Mouse (Mus musculus): ENCODE measurements around the gene Stx11. TPM values are rescaled to one million over a fixed set of nuclear protein-coding genes. Genes with fewer than 3 reads are reported as not detected.

Stx11 gene
- total and polyA plus RNA-seq, 3 experiments, result 1.9 to 2.9 TPM; not detected in 1

- Histone ChIP-seq H3K4me3 (ENCODE audit: control insufficient read depth in 1 of 2, insufficient read depth in 1 of 2, low read depth in 2 of 2, low read length in 2 of 2) (no peak overlapping the region), H3K79me2 (ENCODE audit: control insufficient read depth, insufficient read depth, low read length, poor library complexity) (peaks cover under 1% of the 10 kb centered on the region; the same call in 1 of the 2 replicates), H3K9ac (ENCODE audit: control insufficient read depth, low read depth, low read length, poor library complexity, severe bottlenecking) (no peak overlapping the region), H3K36me3 (ENCODE audit: control insufficient read depth in 1 of 2, insufficient read depth in 2 of 2, low read length in 2 of 2) (no peaks in the 10 kb centered on the region; a peak in 1 of 4 replicates), H3K9me3 (replicated peaks; ENCODE audit: insufficient read depth, low read length) (no peaks in the 10 kb centered on the region), H3K27me3 (ENCODE audit: control insufficient read depth in 1 of 2, insufficient read depth in 2 of 2, low read length in 2 of 2) (no peaks in the 10 kb centered on the region), H3K27ac (ENCODE audit: control insufficient read depth, low read depth, low read length) (no peak overlapping the region), H3K4me1 (ENCODE audit: control insufficient read depth in 1 of 2, insufficient read depth in 2 of 2, low read length in 2 of 2) (peaks cover 3 to 5% of the 10 kb centered on the region in 2 experiments; a peak in 2 of 4 replicates)
- DNase-seq (ENCODE audit: low read depth, low spot score), result no peak
- TF ChIP-seq POLR2A (IDR thresholded peaks at IDR 0.05; ENCODE audit: control insufficient read depth in 1 of 2, insufficient read depth in 1 of 2, low read depth in 1 of 2, low read length in 2 of 2, poor library complexity in 1 of 2) (no peak), ETS1 (IDR thresholded peaks at IDR 0.05; ENCODE audit: low read depth, low read length) (no peak), GABPA (IDR thresholded peaks at IDR 0.05; ENCODE audit: low read depth, low read length) (no peak), JUND (IDR thresholded peaks at IDR 0.05; ENCODE audit: low read depth, low read length) (no peak)
Measured at GRCm38 (mm10) chr10:12917626-12918025, 46.5 kb downstream of the Stx11 start.

DNA sequence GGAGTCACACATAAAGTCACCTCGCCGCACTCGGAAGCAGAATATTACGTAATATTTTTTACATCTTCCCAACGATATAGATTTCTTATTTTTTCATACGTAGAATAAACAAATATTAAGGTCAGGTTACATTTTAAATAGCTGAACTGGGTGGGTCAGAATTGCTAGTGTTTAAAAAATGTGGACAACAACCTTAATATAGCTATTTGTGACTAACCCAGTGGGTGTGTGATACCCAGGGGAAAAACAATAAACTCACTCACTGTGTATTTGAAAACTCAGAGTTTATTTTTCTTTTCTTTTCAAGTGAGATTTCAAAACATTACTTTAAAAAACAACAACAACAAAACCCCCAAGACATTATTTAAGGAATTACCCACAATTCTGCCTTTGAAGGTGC is 47.7 kb downstream of the Stx11 start:
- H3K27ac ChIP-seq (ENCODE audit: control insufficient read depth, low read depth, low read length), result no peak overlapping the region
- no peak overlapping the region for H3K4me3 ChIP-seq (ENCODE audit: control insufficient read depth in 1 of 2, insufficient read depth in 1 of 2, low read depth in 2 of 2, low read length in 2 of 2)
- H3K9ac ChIP-seq (ENCODE audit: control insufficient read depth, low read depth, low read length, poor library complexity, severe bottlenecking), result no peak overlapping the region
- no peaks in the 10 kb centered on the region for H3K9me3 ChIP-seq (replicated peaks; ENCODE audit: insufficient read depth, low read length)
- no peaks in the 10 kb centered on the region; the same call in 1 of the 2 replicates for H3K79me2 ChIP-seq (ENCODE audit: control insufficient read depth, insufficient read depth, low read length, poor library complexity)
- peaks cover 5 to 8% of the 10 kb centered on the region in 2 experiments; a peak in 3 of 4 replicates for H3K4me1 ChIP-seq (ENCODE audit: control insufficient read depth in 1 of 2, insufficient read depth in 2 of 2, low read length in 2 of 2)
- H3K27me3 ChIP-seq (ENCODE audit: control insufficient read depth in 1 of 2, insufficient read depth in 2 of 2, low read length in 2 of 2), result no peaks in the 10 kb centered on the region
- DNase-seq (ENCODE audit: low read depth, low spot score), result no peak
- TF ChIP-seq BHLHE40 (IDR thresholded peaks at IDR 0.05; ENCODE audit: borderline replicate concordance, low read depth, low read length), result no peak
- no peak for TF ChIP-seq USF1 (IDR thresholded peaks at IDR 0.05; ENCODE audit: low read depth, low read length)
- TF ChIP-seq ZKSCAN1 (IDR thresholded peaks at IDR 0.05; ENCODE audit: low read depth, low read length), result no peak
- no peak for TF ChIP-seq POLR2AphosphoS5 (IDR thresholded peaks at IDR 0.05; ENCODE audit: borderline replicate concordance, low read depth, low read length)
- no peak for TF ChIP-seq MAFK (IDR thresholded peaks at IDR 0.05; ENCODE audit: borderline replicate concordance, low read depth, low read length)
- no peak for TF ChIP-seq RAD21 (IDR thresholded peaks at IDR 0.05; ENCODE audit: low read depth, low read length)
- no peak for TF ChIP-seq SMC3 (IDR thresholded peaks at IDR 0.05; ENCODE audit: low read depth, low read length)
- no peak for TF ChIP-seq JUND (IDR thresholded peaks at IDR 0.05; ENCODE audit: low read depth, low read length)
- no peak for TF ChIP-seq TAL1 (IDR thresholded peaks at IDR 0.05; ENCODE audit: low read length)
- no peak for TF ChIP-seq EP300 (IDR thresholded peaks at IDR 0.05; ENCODE audit: low read depth in 1 of 2, low read length in 2 of 2)
- TF ChIP-seq ZMIZ1 (IDR thresholded peaks at IDR 0.05; ENCODE audit: low read depth, low read length), result no peak
- no peak for TF ChIP-seq UBTF (IDR thresholded peaks at IDR 0.05; ENCODE audit: borderline replicate concordance, insufficient read depth, low read depth, low read length)
- TF ChIP-seq ETS1 (IDR thresholded peaks at IDR 0.05; ENCODE audit: low read depth, low read length), result no peak
- TF ChIP-seq E2F4 (IDR thresholded peaks at IDR 0.05; ENCODE audit: borderline replicate concordance, low read depth, low read length), result no peak
- TF ChIP-seq KAT2A (conservative IDR thresholded peaks at IDR 0.05; ENCODE audit: low read depth, low read length), result no peak
- no peak for TF ChIP-seq ELF1 (IDR thresholded peaks at IDR 0.05; ENCODE audit: low read depth, low read length)
- no peak for TF ChIP-seq ZNF384 (IDR thresholded peaks at IDR 0.05; ENCODE audit: low read depth, low read length)
- H3K36me3 ChIP-seq (ENCODE audit: control insufficient read depth in 1 of 2, insufficient read depth in 2 of 2, low read length in 2 of 2), result peaks cover 0 to 3% of the 10 kb centered on the region in 2 experiments; a peak in 2 of 4 replicates

Measured in MEL (cell line).